Mouse (Mus musculus): ENCODE results near the gene Akain1.

- TF ChIP-seq CTCF (IDR thresholded peaks at IDR 0.05; ENCODE audit: control insufficient read depth, insufficient read depth, insufficient read length) (no peak), MYOG (IDR thresholded peaks at IDR 0.05; ENCODE audit: control insufficient read depth, extremely low read depth, insufficient read length) (no peak)
These were observed 56.4 kb downstream of the Akain1 start for GRCm38 (mm10) chr17:69495531-69495930.

Measured in C2C12 (cell line).